Mouse (Mus musculus): ENCODE data around the gene Gm128.
A peak's percentile ranks its signal among the peaks of the same experiment; 100 is the strongest.

The Gm128 gene

DNA sequence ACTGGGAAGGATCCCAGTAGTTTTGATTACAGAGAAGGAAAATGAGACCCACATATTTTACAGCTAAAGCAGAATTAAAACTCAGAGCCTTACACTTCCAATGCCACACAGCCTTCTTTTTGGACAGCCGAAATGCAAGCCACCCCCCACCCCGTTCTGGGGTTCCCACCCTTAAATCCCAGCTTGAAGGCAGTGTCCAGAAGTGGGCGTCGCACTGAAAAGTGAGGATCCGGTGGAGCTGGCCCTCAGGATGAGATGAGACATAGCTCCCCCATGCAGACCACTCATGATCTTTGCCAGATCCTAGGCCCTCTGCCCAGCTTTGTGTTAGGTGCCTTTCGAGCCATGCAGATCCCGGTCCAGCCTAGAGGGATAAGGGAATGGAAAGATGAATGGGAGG, at the start of gene Gm128:
Gene Gm128 (minus strand): TSS at position 101 of the 400 bp plus-strand sequence.
- DNase-seq (ENCODE audit: low spot score): no peak

GRCm38 (mm10) chr3:95291041-95291440, 49.6 kb upstream of the Gm128 start:
- DNase-seq (ENCODE audit: low spot score): no peak

- DNase-seq (ENCODE audit: low spot score): no peak
Measured at GRCm38 (mm10) chr3:95290156-95290555, 48.8 kb upstream of the Gm128 start.

DNA sequence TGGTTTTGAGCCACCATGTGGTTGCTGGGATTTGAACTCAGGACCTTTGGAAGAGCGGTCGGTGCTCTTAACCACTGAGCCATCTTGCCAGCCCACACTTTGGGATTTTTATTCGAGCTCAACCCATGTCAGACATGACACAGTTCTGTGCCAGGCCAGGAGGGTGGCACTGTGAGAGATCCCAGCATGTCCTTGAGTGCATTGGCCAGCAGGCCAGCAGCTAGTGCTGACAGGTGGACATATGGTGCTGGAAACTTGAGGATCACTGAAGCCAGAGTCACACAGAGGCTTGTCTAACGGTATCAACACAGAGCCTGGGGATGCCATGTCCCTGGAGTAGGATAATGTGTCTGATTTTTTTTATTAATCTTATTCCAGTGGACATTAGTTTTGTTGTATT, 48.0 kb upstream of the Gm128 start:
- DNase-seq (ENCODE audit: low spot score): no peak

- DNase-seq (ENCODE audit: low spot score): no peak
Measured at GRCm38 (mm10) chr3:95287541-95287940, 46.1 kb upstream of the Gm128 start.

GRCm38 (mm10) chr3:95286510-95286909, 45.1 kb upstream of the Gm128 start:
- no peak for DNase-seq (ENCODE audit: low spot score)

- DNase-seq (ENCODE audit: low spot score): peak; percentile 75
Measured at GRCm38 (mm10) chr3:95286011-95286410, 44.6 kb upstream of the Gm128 start.

GRCm38 (mm10) chr3:95285390-95285789, 44.0 kb upstream of the Gm128 start:
- no peak for DNase-seq (ENCODE audit: low spot score)

DNA sequence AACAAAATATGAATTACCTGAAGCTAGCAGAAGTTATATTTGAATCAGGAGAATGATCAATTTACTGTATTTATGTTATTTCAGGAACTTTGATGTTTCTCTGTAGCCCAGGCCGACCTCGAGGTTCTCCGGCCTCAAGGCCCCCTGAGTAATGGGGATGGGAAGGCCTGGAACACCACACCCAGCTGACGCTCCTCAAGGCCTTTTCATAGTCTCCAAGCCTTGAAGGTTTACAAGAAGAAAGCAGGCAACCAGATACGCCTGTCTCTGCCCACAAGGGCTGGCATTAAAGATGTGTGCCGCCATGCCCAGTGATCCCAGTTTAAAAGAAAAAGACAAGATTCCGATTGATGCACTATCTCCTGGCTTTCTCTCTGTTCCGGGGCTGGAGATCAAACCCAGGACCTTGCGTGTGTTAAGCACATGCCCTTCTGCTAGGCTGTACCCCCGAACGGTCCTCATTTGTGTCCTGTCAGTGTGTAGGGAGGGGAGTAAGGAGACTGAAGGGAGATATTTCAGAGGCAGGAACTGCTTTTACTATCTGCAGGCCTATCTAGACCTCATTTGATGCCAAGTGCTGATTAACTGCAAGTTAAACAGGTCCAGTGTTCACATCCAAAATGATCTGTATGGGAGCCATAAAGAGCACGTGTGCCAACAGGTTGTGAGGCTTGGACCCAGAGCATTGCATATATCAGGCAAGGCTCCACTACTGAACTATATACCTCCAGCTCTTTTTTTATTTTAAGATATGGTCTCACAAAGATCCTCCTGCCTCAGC, 43.3 kb upstream of the Gm128 start:
- no peak for DNase-seq (ENCODE audit: low spot score)

- DNase-seq (ENCODE audit: low spot score): no peak
Measured at GRCm38 (mm10) chr3:95284062-95284461, 42.7 kb upstream of the Gm128 start.

- no peak for DNase-seq (ENCODE audit: low spot score)
Measured at GRCm38 (mm10) chr3:95283589-95283941, 42.2 kb upstream of the Gm128 start.

DNA sequence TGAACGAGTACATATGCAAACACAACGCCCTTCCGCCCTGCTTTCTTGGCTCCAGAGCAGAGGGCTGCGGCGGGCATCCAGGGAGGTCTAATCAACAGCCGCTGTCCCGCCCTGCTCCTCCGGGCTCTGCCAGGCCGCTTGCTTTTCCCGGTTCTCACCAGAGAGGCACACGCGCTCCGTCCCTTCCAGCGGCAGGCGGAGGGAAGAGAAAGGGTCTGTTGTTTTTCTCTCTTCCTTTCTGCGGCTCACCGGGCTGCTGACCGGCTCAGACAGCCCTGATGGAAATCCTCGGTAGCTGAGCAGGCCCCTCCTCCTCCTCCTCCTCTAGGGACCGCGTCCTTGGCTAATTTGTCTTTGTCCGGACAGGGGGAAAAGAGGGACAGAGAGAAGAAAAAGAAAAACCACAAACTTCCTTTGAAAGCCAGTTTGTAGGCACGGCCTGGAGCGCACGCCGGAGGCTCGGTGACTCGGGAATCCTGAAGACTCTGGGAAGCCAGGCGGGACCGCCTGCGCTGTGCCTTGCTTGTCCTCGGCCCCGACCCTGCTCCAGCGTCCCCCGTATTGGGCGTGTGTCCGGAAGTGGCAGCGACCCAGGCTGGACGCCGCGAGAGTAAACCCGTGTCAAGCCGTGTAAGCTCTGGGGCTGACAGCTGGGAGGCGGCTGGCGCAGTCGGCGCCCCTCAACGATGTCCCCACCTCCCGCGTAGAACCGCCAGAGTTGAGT, 41.6 kb upstream of the Gm128 start:
- DNase-seq (ENCODE audit: low spot score): peak; percentile 85

GRCm38 (mm10) chr3:95282381-95282864, 41.0 kb upstream of the Gm128 start:
- peak; percentile 73 for DNase-seq (ENCODE audit: low spot score)

- DNase-seq (ENCODE audit: low spot score): peak; percentile 98
Measured at GRCm38 (mm10) chr3:95281216-95282126, 40.1 kb upstream of the Gm128 start, which contains the start of the genes Mindy1 and Prune1. Gene Mindy1 (plus strand): TSS chr3:95281345. Gene Prune1 (minus strand): TSS chr3:95282076.

- peak; percentile 50 for DNase-seq (ENCODE audit: low spot score)
Measured at GRCm38 (mm10) chr3:95280747-95281146, 39.3 kb upstream of the Gm128 start.

- peak; percentile 81 for DNase-seq (ENCODE audit: low spot score)
Measured at GRCm38 (mm10) chr3:95277149-95277551, 35.8 kb upstream of the Gm128 start.

DNA sequence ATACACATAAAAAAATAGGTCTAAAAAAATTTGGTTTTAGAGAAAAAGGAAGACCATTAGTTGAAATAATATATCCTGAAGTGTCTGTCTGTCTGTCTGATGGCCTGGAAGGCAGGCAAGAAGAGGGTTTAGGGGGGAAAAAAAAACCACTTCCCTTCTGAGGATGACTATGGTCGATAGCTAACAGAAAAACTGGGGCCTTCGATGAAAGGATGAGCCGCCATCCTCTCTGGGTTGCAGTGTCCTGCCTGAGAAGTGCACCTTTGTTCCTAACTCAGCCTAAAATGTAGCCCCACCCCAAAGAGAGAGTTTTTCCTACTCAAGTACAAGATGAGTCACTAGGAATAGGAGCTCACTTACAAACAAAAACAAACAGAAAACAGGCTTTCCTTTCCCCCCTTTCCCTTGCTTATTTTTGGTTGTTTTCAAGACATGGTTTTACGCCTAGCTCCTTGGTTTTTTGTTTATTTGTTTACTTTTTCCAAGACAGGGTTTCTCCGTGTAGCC, 35.1 kb upstream of the Gm128 start:
- DNase-seq (ENCODE audit: low spot score): no peak

DNA sequence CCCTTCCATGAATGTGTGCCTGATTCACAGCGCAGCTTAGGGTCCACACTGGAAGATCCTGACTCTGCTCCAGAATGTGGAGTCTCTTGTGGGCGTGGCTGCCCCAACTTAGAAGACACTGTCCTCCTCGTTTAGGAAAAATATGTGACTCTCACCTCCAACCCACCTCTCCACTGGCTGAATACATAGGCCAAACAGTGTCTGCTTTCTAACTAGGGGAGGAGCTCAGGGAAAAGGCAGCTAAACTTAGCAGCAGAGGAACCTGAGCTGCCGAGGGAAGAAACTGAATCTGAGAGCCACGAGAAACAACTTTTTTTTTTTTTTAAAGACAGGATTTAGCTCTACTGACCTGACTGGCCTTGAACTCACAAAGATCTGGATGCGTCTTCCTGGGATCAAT, 33.8 kb upstream of the Gm128 start:
- no peak for DNase-seq (ENCODE audit: low spot score)

DNA sequence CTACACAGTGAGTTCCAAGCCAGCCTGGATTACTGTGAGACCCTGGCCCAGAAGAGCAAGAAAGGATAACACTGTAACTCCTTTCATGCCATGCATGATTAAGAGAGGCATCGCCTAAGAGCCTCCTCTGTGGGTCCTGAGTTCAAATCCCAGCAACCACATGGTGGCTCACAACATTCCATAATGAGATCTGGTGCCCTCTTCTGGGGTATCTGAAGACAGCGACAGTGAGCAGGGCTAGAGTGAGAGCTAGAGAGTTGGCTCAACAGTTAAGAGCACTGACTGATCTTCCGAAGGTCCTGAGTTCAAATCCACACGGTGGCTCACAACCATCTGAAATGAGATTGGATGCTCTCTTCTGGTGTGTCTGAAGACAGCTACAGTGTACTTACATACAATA, 33.1 kb upstream of the Gm128 start:
- DNase-seq (ENCODE audit: low spot score): no peak

DNA sequence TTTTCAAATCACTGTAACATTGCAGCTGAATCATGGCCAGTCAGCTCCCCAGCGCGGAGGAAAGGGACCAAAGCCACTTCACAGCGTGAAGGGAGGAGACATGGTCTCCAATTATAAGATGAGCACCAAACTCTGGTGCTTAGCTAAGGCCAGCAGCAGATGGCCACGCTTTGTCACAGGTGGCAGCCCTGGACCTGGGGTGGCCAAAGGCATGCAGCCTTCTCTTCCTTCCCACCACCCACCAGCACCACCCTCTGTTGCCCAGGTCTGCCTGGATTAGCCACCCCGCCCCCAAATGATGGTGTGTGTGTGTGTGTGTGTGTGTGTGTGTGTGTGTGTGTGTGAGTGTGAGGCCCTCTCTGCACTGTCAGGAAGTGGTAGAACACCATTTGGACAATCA, 32.1 kb upstream of the Gm128 start:
- no peak for DNase-seq (ENCODE audit: low spot score)

- DNase-seq (ENCODE audit: low spot score): no peak
Measured at GRCm38 (mm10) chr3:95270766-95271364, 29.5 kb upstream of the Gm128 start.

- no peak for DNase-seq (ENCODE audit: low spot score)
Measured at GRCm38 (mm10) chr3:95269789-95270188, 28.4 kb upstream of the Gm128 start.
